In genomic region chr11:121641501-121642145, GRCm38 (mm10) we compare ENCODE assay signal across 31 mouse cellular contexts. TPM values are rescaled to one million over a fixed set of nuclear protein-coding genes. Genes with fewer than 3 reads are reported as not detected.
DNase-seq lines count a peak whose midpoint lies in the region; ATAC-seq lines count a peak whose summit lies in the region.
"Had no signal": no experiment of that assay in that cellular context is flagged by ENCODE, and none has a peak within 500 bp of the region (broad histone marks: within the 10 kb centered on the region; RNA-seq: fewer than 3 reads in every experiment).

No protein-coding gene starts in this region.

- peak; percentile 56 for DNase-seq in heart, embryonic 10.5 days (ENCODE audit: low spot score)
- no peak for DNase-seq in heart, postnatal 36 days
- DNase-seq in ZHBTc4 (ENCODE audit: low read depth, low spot score): peak; percentile 81
- DNase-seq in cerebellum, adult 9-10 months: peak; percentile 69
- no peak for DNase-seq in urinary bladder, adult 2 months (ENCODE audit: low spot score)
- DNase-seq in spleen, postnatal 10 days (ENCODE audit: low spot score in 2 of 2): no peak
- DNase-seq: adrenal gland, postnatal 36 days; B cell, adult 2 months; embryo, embryonic 11 days; gastrocnemius, adult 2 months; kidney, adult 9 months; kidney, postnatal 14 days; layer of hippocampus, postnatal 36 days; liver, embryonic 13.5 days; lung, adult 2 months; midbrain, embryonic 14.5 days; retina, postnatal 1 day; right cerebral cortex, postnatal 25 days; spleen, adult 18-20 months; thymus, postnatal 14 days had no signal

- no peak for ATAC-seq in monocyte, adult 5-6 weeks (replicated peaks; ENCODE audit: insufficient number of reproducible peaks, low FRiP score, low TSS enrichment, poor library complexity, severe bottlenecking)
- ATAC-seq: hindbrain, embryonic 16.5 days; intestine, embryonic 15.5 days had no signal

- H3K9me3 ChIP-seq in heart, embryonic 10.5 days: no peaks in the 10 kb centered on the region
- H3K9me3 ChIP-seq: embryonic facial prominence, embryonic 13.5 days; forebrain, embryonic 12.5 days; hindbrain, embryonic 10.5 days; intestine, embryonic 15.5 days; limb, embryonic 13.5 days; liver, embryonic 13.5 days; megakaryocyte, embryonic 14.5 days; neural tube, embryonic 12.5 days had no signal

- no peak overlapping the region for H3K4me3 ChIP-seq in heart, embryonic 10.5 days
- H3K4me3 ChIP-seq: embryonic facial prominence, embryonic 13.5 days; erythroblast, embryonic 14.5 days; forebrain, embryonic 12.5 days; gastrocnemius, adult 2 months; hindbrain, embryonic 10.5 days; intestine, embryonic 15.5 days; limb, embryonic 13.5 days; liver, embryonic 13.5 days; megakaryocyte, embryonic 14.5 days; neural tube, embryonic 12.5 days had no signal

- H3K36me3 ChIP-seq in heart, embryonic 10.5 days: peaks cover 44% of the 10 kb centered on the region
- H3K36me3 ChIP-seq: liver, embryonic 13.5 days had no signal

- intact Hi-C loops in heart, postnatal 36 days (cut with DNase I): no loop called here

- H3K4me1 ChIP-seq in heart, embryonic 10.5 days: no peaks in the 10 kb centered on the region
- H3K4me1 ChIP-seq: embryonic facial prominence, embryonic 13.5 days; forebrain, embryonic 12.5 days; hindbrain, embryonic 10.5 days; intestine, embryonic 15.5 days; limb, embryonic 13.5 days; liver, embryonic 13.5 days; megakaryocyte, embryonic 14.5 days; neural tube, embryonic 12.5 days had no signal

- no peaks in the 10 kb centered on the region for H3K27me3 ChIP-seq in heart, embryonic 10.5 days (ENCODE audit: insufficient read depth, poor library complexity, severe bottlenecking)
- H3K27me3 ChIP-seq: CH12.LX; embryonic facial prominence, embryonic 13.5 days; forebrain, embryonic 12.5 days; intestine, embryonic 15.5 days; limb, embryonic 13.5 days; liver, embryonic 13.5 days; megakaryocyte, embryonic 14.5 days; neural tube, embryonic 12.5 days had no signal

- 75% methylated on average over 2 of the region's 2 CpGs for WGBS in heart, embryonic 10.5 days

- H3K27ac ChIP-seq in heart, embryonic 10.5 days: no peak overlapping the region
- H3K27ac ChIP-seq: embryonic facial prominence, embryonic 13.5 days; forebrain, embryonic 12.5 days; hindbrain, embryonic 10.5 days; intestine, embryonic 15.5 days; limb, embryonic 13.5 days; liver, embryonic 13.5 days; neural tube, embryonic 12.5 days had no signal

RNA-seq across cellular contexts. Expression of gene B3gntl1, which starts 31.3 kb away (rescaled TPM):
- polyA plus RNA-seq in heart, embryonic 10.5 days (2016; fragmentation: Nextera tagmentation; extraction: Ambion mirVana): 7.4 and 9.7 TPM in 2 replicates
- total RNA-seq in heart, postnatal 36 days (2021): 1 to 10 TPM; 3.5 to 4.3 TPM
- 11.2 and 13.1 TPM in 2 replicates for polyA plus RNA-seq in urinary bladder, adult 2 months (2012; rRNA removed)
- total RNA-seq in monocyte, adult 5-6 weeks (2017): 9.2 to 22.9 TPM (median 13.1 TPM) in 3 replicates
- polyA plus RNA-seq: erythroblast, embryonic 14.5 days had no signal

RNA-seq across cellular contexts. Expression of gene Metrnl, which starts 59.7 kb away (rescaled TPM):
- 6.3 and 6.4 TPM in 2 replicates for polyA plus RNA-seq in heart, embryonic 10.5 days (2016; fragmentation: Nextera tagmentation; extraction: Ambion mirVana)
- 10 to 100 TPM; 17.6 to 21.5 TPM for total RNA-seq in heart, postnatal 36 days (2021)
- polyA plus RNA-seq in urinary bladder, adult 2 months (2012; rRNA removed): 39.0 and 46.7 TPM in 2 replicates
- total RNA-seq in monocyte, adult 5-6 weeks (2017): 262 to 469 TPM (median 399 TPM) in 3 replicates

Comparison
In these comparisons a context has a peak if more than half of its experiments do, and no peak if none do; other contexts are left out.
1. DNase-seq: peak in heart, embryonic 10.5 days (single experiment), ZHBTc4 (single experiment) and cerebellum, adult 9-10 months (single experiment); none in heart, postnatal 36 days (0 of 2), urinary bladder, adult 2 months (single experiment) and spleen, postnatal 10 days (0 of 2).
2. RNA of gene Metrnl, which starts 59.7 kb away (total RNA-seq): 262 to 469 TPM in monocyte, adult 5-6 weeks; 17.6 to 21.5 TPM in heart, postnatal 36 days; every median in the first group is over 10 times any median in the second.